ENCODE assay signal across 8 mouse cellular contexts in genomic region chr11:8662706-8663429, GRCm38 (mm10). TPM values are rescaled to one million over a fixed set of nuclear protein-coding genes. Genes with fewer than 3 reads are reported as not detected.
DNase-seq lines count a peak whose midpoint lies in the region; ATAC-seq lines count a peak whose summit lies in the region.

No protein-coding gene starts in this region.

- H3K27me3 ChIP-seq in embryonic facial prominence, embryonic 11.5 days (ENCODE audit: control insufficient read depth, insufficient read depth, low read length) = no peaks in the 10 kb centered on the region
- H3K27me3 ChIP-seq in hindbrain, embryonic 15.5 days = peaks cover 11% of the 10 kb centered on the region
- no peaks in the 10 kb centered on the region for H3K27me3 ChIP-seq in lung, embryonic 15.5 days

- ATAC-seq in embryonic facial prominence, embryonic 11.5 days (replicated peaks; ENCODE audit: insufficient number of reproducible peaks, low FRiP score, low TSS enrichment, low read depth) = no peak
- ATAC-seq in hindbrain, embryonic 15.5 days (ENCODE audit: low FRiP score, low read depth) = no peak
- peak; percentile 64; the same call in 1 of the 2 replicates for ATAC-seq in lung, embryonic 15.5 days (ENCODE audit: borderline replicate concordance, extremely low read depth, low FRiP score, low TSS enrichment)
- no peak for ATAC-seq in monocyte, adult 5-6 weeks (replicated peaks; ENCODE audit: insufficient number of reproducible peaks, low FRiP score, low TSS enrichment, poor library complexity, severe bottlenecking)

- peak overlapping the region; percentile 90 for H3K4me2 ChIP-seq in embryonic facial prominence, embryonic 11.5 days (ENCODE audit: low read depth, low read length)
- peak overlapping the region; percentile 96 for H3K4me2 ChIP-seq in hindbrain, embryonic 15.5 days
- H3K4me2 ChIP-seq in lung, embryonic 15.5 days = peak overlapping the region; percentile 87

- DNase-seq in heart, adult 18-20 months = peak; percentile 30 to 41
- no peak for DNase-seq in heart, adult 9 months (ENCODE audit: low spot score in 2 of 2)
- DNase-seq in embryonic facial prominence, embryonic 11.5 days (ENCODE audit: low spot score) = peak; percentile 43
- DNase-seq in right cerebral cortex, postnatal 25 days = no peak
- no peak for DNase-seq in layer of hippocampus, postnatal 36 days

- WGBS in embryonic facial prominence, embryonic 11.5 days = 38% methylated on average over 4 of the region's 4 CpGs
- 38% methylated on average over 4 of the region's 4 CpGs for WGBS in hindbrain, embryonic 15.5 days
- 16% methylated on average over 4 of the region's 4 CpGs for WGBS in lung, embryonic 15.5 days

- H3K27ac ChIP-seq in embryonic facial prominence, embryonic 11.5 days (replicated peaks; ENCODE audit: low read depth, low read length) = no peak overlapping the region
- H3K27ac ChIP-seq in hindbrain, embryonic 15.5 days (replicated peaks) = no peak overlapping the region
- H3K27ac ChIP-seq in lung, embryonic 15.5 days = peak overlapping the region; percentile 97

- H3K9me3 ChIP-seq in embryonic facial prominence, embryonic 11.5 days (replicated peaks; ENCODE audit: control insufficient read depth, low read length) = no peaks in the 10 kb centered on the region
- H3K9me3 ChIP-seq in hindbrain, embryonic 15.5 days = no peaks in the 10 kb centered on the region
- H3K9me3 ChIP-seq in lung, embryonic 15.5 days = no peaks in the 10 kb centered on the region

- peaks cover 5% of the 10 kb centered on the region for H3K4me1 ChIP-seq in embryonic facial prominence, embryonic 11.5 days (ENCODE audit: control insufficient read depth, insufficient read depth, low read length)
- peaks cover 25% of the 10 kb centered on the region for H3K4me1 ChIP-seq in hindbrain, embryonic 15.5 days (replicated peaks)
- peaks cover 49% of the 10 kb centered on the region for H3K4me1 ChIP-seq in lung, embryonic 15.5 days

- H3K36me3 ChIP-seq in embryonic facial prominence, embryonic 11.5 days (replicated peaks; ENCODE audit: control insufficient read depth, insufficient read depth, low read depth, low read length) = no peaks in the 10 kb centered on the region
- H3K36me3 ChIP-seq in hindbrain, embryonic 15.5 days = no peaks in the 10 kb centered on the region
- H3K36me3 ChIP-seq in lung, embryonic 15.5 days = peaks cover 8% of the 10 kb centered on the region; the same call in 1 of the 2 replicates

- H3K9ac ChIP-seq in embryonic facial prominence, embryonic 11.5 days (replicated peaks; ENCODE audit: low read length) = peak overlapping the region; percentile 94; the same call in 1 of the 2 replicates
- H3K9ac ChIP-seq in hindbrain, embryonic 15.5 days = no peak overlapping the region
- H3K9ac ChIP-seq in lung, embryonic 15.5 days = peak overlapping the region; percentile 94; the same call in 1 of the 2 replicates

- peak overlapping the region; percentile 73 for H3K4me3 ChIP-seq in embryonic facial prominence, embryonic 11.5 days (ENCODE audit: low read depth, low read length)
- H3K4me3 ChIP-seq in hindbrain, embryonic 15.5 days = peak overlapping the region; percentile 68
- peak overlapping the region; percentile 82 for H3K4me3 ChIP-seq in lung, embryonic 15.5 days

RNA-seq across cellular contexts. Expression of gene Tns3, which starts 1.5 kb away (rescaled TPM):
- 10 to 100 TPM; 22.3 to 23.2 TPM for total RNA-seq in heart, adult 18-20 months (2021)
- polyA plus RNA-seq in embryonic facial prominence, embryonic 11.5 days (2014; fragmentation: Nextera tagmentation; extraction: Ambion mirVana) = 14.9 and 15.6 TPM in 2 replicates
- 7.4 and 7.6 TPM in 2 replicates for polyA plus RNA-seq in hindbrain, embryonic 15.5 days (2015; fragmentation: Nextera tagmentation; extraction: Ambion mirVana)
- 48.5 and 55.9 TPM in 2 replicates for polyA plus RNA-seq in lung, embryonic 15.5 days (2015; fragmentation: Nextera tagmentation; extraction: Ambion mirVana)
- 6.3 to 8.1 TPM (median 6.5 TPM) in 3 replicates for total RNA-seq in monocyte, adult 5-6 weeks (2017)
- total RNA-seq in layer of hippocampus, postnatal 36 days (2021) = 10 to 100 TPM; 43.4 to 59.0 TPM

Comparison
In these comparisons a context has a peak if more than half of its experiments do, and no peak if none do; other contexts are left out.
1. DNase-seq: peak in heart, adult 18-20 months (2 of 2) and embryonic facial prominence, embryonic 11.5 days (single experiment); none in heart, adult 9 months (0 of 2), right cerebral cortex, postnatal 25 days (single experiment) and layer of hippocampus, postnatal 36 days (0 of 2).
2. Peak in every context shown above with its lines, with median percentiles within 50 percentile points of each other: H3K4me2 ChIP-seq and H3K4me3 ChIP-seq.